ENCODE assay signal across 9 mouse cellular contexts in the genomic region with DNA sequence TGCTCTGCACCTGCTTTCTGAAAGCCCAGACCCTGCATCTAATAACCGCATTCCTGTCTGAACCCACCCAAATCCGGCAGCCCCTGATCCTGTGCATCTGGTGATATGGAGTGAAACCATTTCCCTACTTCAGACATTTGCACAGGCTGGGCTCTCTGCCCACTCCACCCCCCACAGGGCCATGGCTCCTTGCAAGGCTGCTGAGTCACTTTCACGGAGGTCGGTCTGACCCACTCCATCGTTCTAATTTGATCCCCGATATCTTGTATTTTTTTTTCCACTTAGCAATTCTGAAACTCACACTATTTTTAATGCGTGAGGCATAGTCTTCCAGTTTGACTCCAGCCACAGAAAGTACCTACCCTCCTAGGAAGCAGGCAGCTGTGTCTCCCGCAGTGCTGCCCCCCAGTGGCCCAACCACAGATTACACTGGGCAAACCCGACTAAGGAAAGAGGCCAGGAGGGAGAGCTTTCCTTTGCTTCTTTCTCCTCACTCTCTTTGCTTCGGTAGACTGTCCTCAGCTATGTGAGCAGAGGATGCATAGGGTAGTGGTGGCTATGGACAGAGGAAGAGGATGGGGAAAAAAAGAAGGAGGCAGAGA. TPM values are rescaled to one million over a fixed set of nuclear protein-coding genes. Genes with fewer than 3 reads are reported as not detected.
DNase-seq lines count a peak whose midpoint lies in the region; ATAC-seq and TF ChIP-seq lines count a peak whose summit lies in the region.
"Had no signal": no experiment of that assay in that cellular context is flagged by ENCODE, and none has a peak within 500 bp of the region (broad histone marks: within the 10 kb centered on the region; RNA-seq: fewer than 3 reads in every experiment).

No protein-coding gene starts in this region.

- no peak overlapping the region for H3K4me2 ChIP-seq in heart, embryonic 11.5 days
- H3K4me2 ChIP-seq: limb, embryonic 15.5 days had no signal

- H3K27ac ChIP-seq in heart, embryonic 11.5 days (ENCODE audit: low read depth, low read length) = no peak overlapping the region
- no peak overlapping the region for H3K27ac ChIP-seq in ES-Bruce4 (ENCODE audit: insufficient read depth, low read length)
- H3K27ac ChIP-seq: limb, embryonic 15.5 days had no signal

- no peaks in the 10 kb centered on the region for H3K36me3 ChIP-seq in heart, embryonic 11.5 days (ENCODE audit: control insufficient read depth, insufficient read depth, low read length)
- H3K36me3 ChIP-seq in ES-Bruce4 (ENCODE audit: control insufficient read depth, insufficient read depth, low read length, poor library complexity, severe bottlenecking) = no peaks in the 10 kb centered on the region
- H3K36me3 ChIP-seq: limb, embryonic 15.5 days had no signal

- peak; percentile 68 to 91 for DNase-seq in heart, adult 18-20 months
- peak; percentile 64 for DNase-seq in cerebellum, adult 11-12 months
- peak; percentile 74 for DNase-seq in gastrocnemius, postnatal 14 days
- peak; percentile 72 to 80 for DNase-seq in layer of hippocampus, postnatal 36 days
- DNase-seq in monocyte, adult 2 months (ENCODE audit: low read depth in 1 of 2, low spot score in 2 of 2) = peak; percentile 47 to 73
- DNase-seq in testis, postnatal 10 days (ENCODE audit: low spot score) = peak; percentile 88

- no peaks in the 10 kb centered on the region for H3K27me3 ChIP-seq in heart, embryonic 11.5 days (ENCODE audit: control insufficient read depth, insufficient read depth, low read length)
- H3K27me3 ChIP-seq in ES-Bruce4 (ENCODE audit: control insufficient read depth, insufficient read depth, low read length, poor library complexity, severe bottlenecking) = no peaks in the 10 kb centered on the region
- H3K27me3 ChIP-seq: limb, embryonic 15.5 days had no signal

- no peaks in the 10 kb centered on the region for H3K9me3 ChIP-seq in heart, embryonic 11.5 days (replicated peaks; ENCODE audit: control insufficient read depth, low read length)
- no peaks in the 10 kb centered on the region for H3K9me3 ChIP-seq in ES-Bruce4 (replicated peaks; ENCODE audit: control insufficient read depth, insufficient read depth, low read length, poor library complexity, severe bottlenecking)
- H3K9me3 ChIP-seq: limb, embryonic 15.5 days had no signal

- no peak for TF ChIP-seq POLR2A in ES-Bruce4 (IDR thresholded peaks at IDR 0.05; ENCODE audit: insufficient read depth, low read length)

- H3K4me1 ChIP-seq in heart, embryonic 11.5 days (ENCODE audit: control insufficient read depth, insufficient read depth, low read length) = no peaks in the 10 kb centered on the region
- no peaks in the 10 kb centered on the region for H3K4me1 ChIP-seq in ES-Bruce4 (ENCODE audit: control insufficient read depth, insufficient read depth, low read length)

- no peak overlapping the region for H3K9ac ChIP-seq in heart, embryonic 11.5 days (ENCODE audit: low read depth, low read length)
- no peak overlapping the region for H3K9ac ChIP-seq in ES-Bruce4 (ENCODE audit: low read depth, poor library complexity, severe bottlenecking)
- H3K9ac ChIP-seq: limb, embryonic 15.5 days had no signal

- ATAC-seq in heart, embryonic 11.5 days (replicated peaks; ENCODE audit: insufficient number of reproducible peaks, low FRiP score, low TSS enrichment) = no peak

- peak; percentile 79 for TF ChIP-seq CTCF in ES-Bruce4 (IDR thresholded peaks at IDR 0.05; ENCODE audit: low read depth, low read length)

- no peak overlapping the region for H3K4me3 ChIP-seq in heart, embryonic 11.5 days (ENCODE audit: low read depth, low read length)
- H3K4me3 ChIP-seq in ES-Bruce4 (ENCODE audit: low read depth, low read length) = no peak overlapping the region
- H3K4me3 ChIP-seq: limb, embryonic 15.5 days had no signal

- WGBS in heart, embryonic 11.5 days (ENCODE audit: insufficient replicate concordance) = 44% methylated on average over 10 of the region's 10 CpGs

- TF ChIP-seq EP300 in ES-Bruce4 (IDR thresholded peaks at IDR 0.05; ENCODE audit: insufficient read depth, low read depth, low read length) = no peak

- intact Hi-C loops in gastrocnemius, postnatal 14 days (cut with DNase I; ENCODE audit: low total_unique reads) = no loop called here

RNA-seq across cellular contexts. Expression of a gene that starts 7.6 kb away (rescaled TPM):
- total RNA-seq in heart, adult 18-20 months (2021) = not detected
- polyA plus RNA-seq in heart, embryonic 11.5 days (2014; fragmentation: Nextera tagmentation; extraction: Ambion mirVana) = 0.06 TPM in 1 of 2 replicates, not detected in the other
- polyA plus RNA-seq in ES-Bruce4 (2011; ENCODE audit: insufficient read depth, insufficient read length, low read depth, missing spikeins) = 0.24 TPM in 1 of 2 replicates, not detected in the other
- total RNA-seq in gastrocnemius, postnatal 14 days (2021) = under 1 TPM; 0.11 to 0.18 TPM
- total RNA-seq in layer of hippocampus, postnatal 36 days (2021) = not detected

RNA-seq across cellular contexts. Expression of a gene that starts 19.7 kb away (rescaled TPM):
- 1 to 10 TPM; 2.3 to 2.5 TPM for total RNA-seq in heart, adult 18-20 months (2021)
- polyA plus RNA-seq in heart, embryonic 11.5 days (2014; fragmentation: Nextera tagmentation; extraction: Ambion mirVana) = 9.2 and 10.7 TPM in 2 replicates
- polyA plus RNA-seq in ES-Bruce4 (2011; ENCODE audit: insufficient read depth, insufficient read length, low read depth, missing spikeins) = 7.3 and 7.5 TPM in 2 replicates
- 1 to 10 TPM; 2.2 to 2.3 TPM for total RNA-seq in gastrocnemius, postnatal 14 days (2021)
- 10 to 100 TPM; 15.6 to 16.5 TPM for total RNA-seq in layer of hippocampus, postnatal 36 days (2021)

RNA-seq across cellular contexts. Expression of a gene that starts 39.3 kb away (rescaled TPM):
- total RNA-seq in heart, adult 18-20 months (2021) = not detected
- 0.28 and 0.69 TPM in 2 replicates for polyA plus RNA-seq in heart, embryonic 11.5 days (2014; fragmentation: Nextera tagmentation; extraction: Ambion mirVana)
- polyA plus RNA-seq in ES-Bruce4 (2011; ENCODE audit: insufficient read depth, insufficient read length, low read depth, missing spikeins) = not detected in 2 replicates
- under 1 TPM in 1 of 2 experiments, not detected in 1; 0.08 TPM for total RNA-seq in gastrocnemius, postnatal 14 days (2021)
- total RNA-seq in layer of hippocampus, postnatal 36 days (2021) = under 1 TPM; 0.15 to 0.66 TPM

Comparison
In these comparisons a context has a peak if more than half of its experiments do, and no peak if none do; other contexts are left out.
1. RNA of a gene that starts 19.7 kb away (total RNA-seq): 15.6 to 16.5 TPM in layer of hippocampus, postnatal 36 days; 2.3 to 2.5 TPM in heart, adult 18-20 months and 2.2 to 2.3 TPM in gastrocnemius, postnatal 14 days; every median in the first group is over 4 times any median in the second.
2. Peak in every context shown above with its lines, with median percentiles within 50 percentile points of each other: DNase-seq.